In the genomic region with DNA sequence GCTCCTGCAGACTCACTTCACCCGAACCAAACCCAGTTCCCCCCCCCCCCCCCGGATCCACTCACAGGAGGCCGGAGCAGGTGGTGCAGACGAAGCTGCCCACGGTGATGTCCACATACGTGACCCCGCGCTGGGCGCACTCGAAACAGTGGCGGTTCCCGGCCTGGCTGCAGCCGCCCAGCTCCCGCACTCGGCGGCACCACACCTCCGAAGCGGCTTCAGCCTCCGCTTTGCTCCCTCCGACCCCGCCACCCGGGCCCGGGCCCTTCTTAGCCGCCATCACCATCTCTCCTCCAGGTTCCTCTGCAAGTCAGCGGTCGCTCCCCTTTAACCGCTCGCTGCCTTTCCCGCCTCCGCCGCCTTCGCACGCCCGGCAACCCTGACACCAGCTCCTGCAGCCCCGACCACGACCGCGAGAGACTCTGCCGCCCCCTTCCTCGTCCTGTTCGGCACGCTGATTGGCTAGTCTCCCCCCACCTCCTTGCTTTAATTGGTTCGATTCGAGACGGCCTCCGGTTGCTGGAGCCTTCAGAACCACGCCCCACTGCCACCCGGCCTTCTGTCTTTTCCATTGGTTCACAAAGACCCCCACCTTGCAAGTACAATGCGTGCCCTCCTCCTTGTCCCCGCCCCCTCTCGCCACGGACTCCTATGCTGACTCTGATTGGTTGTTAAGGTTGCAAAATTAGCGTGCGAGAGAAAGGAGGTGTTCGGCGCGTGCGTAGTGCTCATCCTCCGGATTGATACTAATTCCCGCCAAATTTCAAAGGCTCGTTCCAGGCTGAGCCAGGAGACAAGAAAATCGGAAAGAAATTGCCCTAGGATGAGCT, we compare ENCODE assay signal across 8 mouse cellular contexts. TPM values are rescaled to one million over a fixed set of nuclear protein-coding genes. Genes with fewer than 3 reads are reported as not detected.
A peak's percentile ranks its signal among the peaks of the same experiment; 100 is the strongest.
DNase-seq lines count a peak whose midpoint lies in the region; ATAC-seq and TF ChIP-seq lines count a peak whose summit lies in the region.

A gene (minus strand): TSS at position 433 of the 830 bp plus-strand sequence.

- peaks cover 43% of the 10 kb centered on the region for H3K4me1 ChIP-seq in E14TG2a.4 (replicated peaks; ENCODE audit: low read depth, low read length)
- peaks cover 29% of the 10 kb centered on the region for H3K4me1 ChIP-seq in forebrain, embryonic 12.5 days
- peaks cover 11% of the 10 kb centered on the region for H3K4me1 ChIP-seq in heart, postnatal 0 days (ENCODE audit: control insufficient read depth, insufficient read depth)
- H3K4me1 ChIP-seq in liver, embryonic 16.5 days (ENCODE audit: control insufficient read depth, low read depth, low read length): peaks cover 41% of the 10 kb centered on the region
- H3K4me1 ChIP-seq in neural tube, embryonic 13.5 days (replicated peaks): peaks cover 24% of the 10 kb centered on the region
- H3K4me1 ChIP-seq in testis, adult 2 months (ENCODE audit: control insufficient read depth, insufficient read depth, low read length): peaks cover 3% of the 10 kb centered on the region; the same call in 1 of the 2 replicates

- H3K9me3 ChIP-seq in E14TG2a.4 (ENCODE audit: low read length): no peaks in the 10 kb centered on the region
- no peaks in the 10 kb centered on the region for H3K9me3 ChIP-seq in forebrain, embryonic 12.5 days
- H3K9me3 ChIP-seq in heart, postnatal 0 days (replicated peaks; ENCODE audit: control insufficient read depth, low read length): no peaks in the 10 kb centered on the region
- no peaks in the 10 kb centered on the region for H3K9me3 ChIP-seq in liver, embryonic 16.5 days (replicated peaks; ENCODE audit: control insufficient read depth, low read length)
- H3K9me3 ChIP-seq in neural tube, embryonic 13.5 days: no peaks in the 10 kb centered on the region

- peak; percentile 99 for DNase-seq in c-Kit-positive CD71-positive TER-119-positive erythroid progenitor cells, embryonic 14.5 days (ENCODE audit: low spot score)
- DNase-seq in heart, postnatal 0 days (ENCODE audit: low spot score): peak; percentile 100
- peak; percentile 98 to 99 for DNase-seq in kidney, postnatal 4 days

- TF ChIP-seq POLR2A in testis, adult 2 months (IDR thresholded peaks at IDR 0.05; ENCODE audit: control insufficient read depth, low read depth, low read length): peak; percentile 54

- H3K9ac ChIP-seq in forebrain, embryonic 12.5 days: peak within 1 kb of the TSS; percentile 81
- peak within 1 kb of the TSS; percentile 50 for H3K9ac ChIP-seq in heart, postnatal 0 days (replicated peaks; ENCODE audit: low read depth, low read length)
- H3K9ac ChIP-seq in liver, embryonic 16.5 days (ENCODE audit: low read depth, low read length): peak within 1 kb of the TSS; percentile 85
- H3K9ac ChIP-seq in neural tube, embryonic 13.5 days: peak within 1 kb of the TSS; percentile 82

- H3K4me3 ChIP-seq in E14TG2a.4 (replicated peaks; ENCODE audit: low read length): peak within 1 kb of the TSS; percentile 89
- H3K4me3 ChIP-seq in forebrain, embryonic 12.5 days (replicated peaks): peak within 1 kb of the TSS; percentile 77
- peak within 1 kb of the TSS; percentile 65 for H3K4me3 ChIP-seq in heart, postnatal 0 days (ENCODE audit: low read depth, low read length)
- H3K4me3 ChIP-seq in liver, embryonic 16.5 days (ENCODE audit: low read depth, low read length): peak within 1 kb of the TSS; percentile 88
- H3K4me3 ChIP-seq in neural tube, embryonic 13.5 days: peak within 1 kb of the TSS; percentile 80
- peak within 1 kb of the TSS; percentile 88 for H3K4me3 ChIP-seq in testis, adult 2 months (ENCODE audit: control insufficient read depth, low read depth, low read length)

- TF ChIP-seq EP300 in heart, postnatal 0 days (IDR thresholded peaks at IDR 0.05; ENCODE audit: low read depth): 0 out of 2 replicates have a peak, but pooled peaks have one; percentile 15

- WGBS in forebrain, embryonic 12.5 days: under 1% methylated on average over 62 of the region's 62 CpGs
- under 1% methylated on average over 55 of the region's 62 CpGs for WGBS in heart, postnatal 0 days
- under 1% methylated on average over 60 of the region's 62 CpGs for WGBS in liver, embryonic 16.5 days (ENCODE audit: insufficient replicate concordance)
- under 1% methylated on average over 60 of the region's 62 CpGs for WGBS in neural tube, embryonic 13.5 days

- TF ChIP-seq CTCF in E14TG2a.4 (conservative IDR thresholded peaks at IDR 0.05; ENCODE audit: low read length): no peak
- peak; percentile 27 for TF ChIP-seq CTCF in heart, postnatal 0 days (IDR thresholded peaks at IDR 0.05; ENCODE audit: low read depth)
- no peak for TF ChIP-seq CTCF in testis, adult 2 months (IDR thresholded peaks at IDR 0.05; ENCODE audit: control insufficient read depth, insufficient read depth, insufficient replicate concordance, low read depth, low read length)

- H3K27me3 ChIP-seq in E14TG2a.4 (ENCODE audit: insufficient read depth, low read length): peaks cover 18% of the 10 kb centered on the region
- peaks cover 16% of the 10 kb centered on the region; the same call in 1 of the 2 replicates for H3K27me3 ChIP-seq in forebrain, embryonic 12.5 days
- H3K27me3 ChIP-seq in heart, postnatal 0 days (ENCODE audit: control insufficient read depth, insufficient read depth, low read length): no peaks in the 10 kb centered on the region
- no peaks in the 10 kb centered on the region for H3K27me3 ChIP-seq in liver, embryonic 16.5 days (ENCODE audit: control insufficient read depth, insufficient read depth, low read depth, low read length)
- H3K27me3 ChIP-seq in neural tube, embryonic 13.5 days: no peaks in the 10 kb centered on the region
- no peaks in the 10 kb centered on the region for H3K27me3 ChIP-seq in testis, adult 2 months (ENCODE audit: control insufficient read depth, insufficient read depth, low read length)

- peaks cover 20% of the 10 kb centered on the region for H3K36me3 ChIP-seq in E14TG2a.4 (ENCODE audit: insufficient read depth, low read length)
- peaks cover 11% of the 10 kb centered on the region for H3K36me3 ChIP-seq in forebrain, embryonic 12.5 days (replicated peaks)
- H3K36me3 ChIP-seq in heart, postnatal 0 days (replicated peaks; ENCODE audit: control insufficient read depth, insufficient read depth, low read length): no peaks in the 10 kb centered on the region; the same call in 1 of the 2 replicates
- peaks cover 12% of the 10 kb centered on the region for H3K36me3 ChIP-seq in liver, embryonic 16.5 days (ENCODE audit: control insufficient read depth, insufficient read depth)
- H3K36me3 ChIP-seq in neural tube, embryonic 13.5 days: no peaks in the 10 kb centered on the region
- no peaks in the 10 kb centered on the region for H3K36me3 ChIP-seq in testis, adult 2 months (ENCODE audit: control insufficient read depth, insufficient read depth, low read length)

- peak within 1 kb of the TSS; percentile 96 for H3K4me2 ChIP-seq in forebrain, embryonic 12.5 days
- peak within 1 kb of the TSS; percentile 85 for H3K4me2 ChIP-seq in heart, postnatal 0 days (ENCODE audit: low read depth, low read length)
- H3K4me2 ChIP-seq in liver, embryonic 16.5 days (ENCODE audit: low read depth, low read length): peak within 1 kb of the TSS; percentile 76
- H3K4me2 ChIP-seq in neural tube, embryonic 13.5 days: peak within 1 kb of the TSS; percentile 88

- ATAC-seq in forebrain, embryonic 12.5 days (ENCODE audit: low FRiP score): peak; percentile 99
- ATAC-seq in heart, postnatal 0 days (ENCODE audit: insufficient read depth, low read depth): peak; percentile 99
- ATAC-seq in liver, embryonic 16.5 days (ENCODE audit: low read depth): peak; percentile 90
- ATAC-seq in neural tube, embryonic 13.5 days (ENCODE audit: low read depth): peak; percentile 99

- H3K27ac ChIP-seq in forebrain, embryonic 12.5 days: peak within 1 kb of the TSS; percentile 74
- peak within 1 kb of the TSS; percentile 50 for H3K27ac ChIP-seq in heart, postnatal 0 days (ENCODE audit: low read depth)
- H3K27ac ChIP-seq in liver, embryonic 16.5 days (ENCODE audit: low read length): peak within 1 kb of the TSS; percentile 93
- H3K27ac ChIP-seq in neural tube, embryonic 13.5 days (replicated peaks): peak within 1 kb of the TSS; percentile 84
- no peak within 1 kb of the TSS; the same call in 1 of the 2 replicates for H3K27ac ChIP-seq in testis, adult 2 months (ENCODE audit: control insufficient read depth, insufficient read depth, low read depth, low read length)

RNA-seq across cellular contexts. Expression of the gene that starts here (rescaled TPM):
- 28.2 and 31.1 TPM in 2 replicates for polyA plus RNA-seq in forebrain, embryonic 12.5 days (2016; fragmentation: Nextera tagmentation; extraction: Ambion mirVana)
- 27.0 and 28.8 TPM in 2 replicates for total RNA-seq in heart, postnatal 0 days (2014; rRNA removed; ENCODE audit: low replicate concordance)
- 14.3 and 15.5 TPM in 2 replicates for polyA plus RNA-seq in heart, postnatal 0 days (2015; fragmentation: Nextera tagmentation; extraction: Ambion mirVana)
- polyA plus RNA-seq in liver, embryonic 16.5 days (2015; fragmentation: Nextera tagmentation; extraction: Ambion mirVana): 29.4 and 30.5 TPM in 2 replicates
- polyA plus RNA-seq in neural tube, embryonic 13.5 days (2015; fragmentation: Nextera tagmentation; extraction: Ambion mirVana): 15.5 and 16.6 TPM in 2 replicates
- polyA plus RNA-seq in testis, adult 2 months (2012; rRNA removed): 12.0 and 12.5 TPM in 2 replicates
